Mouse (Mus musculus) embryonic facial prominence, embryonic 11.5 days (tissue): ENCODE measurements around the gene Rbm15b. TPM values are rescaled to one million over a fixed set of nuclear protein-coding genes. Genes with fewer than 3 reads are reported as not detected.

Experiments used
- ATAC-seq: fragments of 200-750 bp; cut with Nextera tagmentation; replicated peaks from 2 replicates; pipeline ENCODE4 v1.8.0; 2017; ENCODE audit warnings: low read depth; ENCODE audit not compliant: insufficient number of reproducible peaks, low FRiP score, low TSS enrichment
- DNase-seq: peaks from one replicate; pipeline ENCODE4 v3.0.0-alpha.2; 2015; ENCODE audit warnings: low spot score
- H3K27ac ChIP-seq: fragments of 300-500 bp; sonication (generic); replicated peaks from 2 replicates; pipeline ENCODE4 v1.5.1; 2014; ENCODE audit warnings: mild to moderate bottlenecking, low read depth, low read length, control low read depth
- H3K27me3 ChIP-seq: fragments of 300-500 bp; sonication (generic); 2 replicates; pipeline ENCODE4 v1.6.1; 2014; ENCODE audit warnings: mild to moderate bottlenecking, low read length, moderate library complexity, mixed read lengths; ENCODE audit not compliant: control insufficient read depth, insufficient read depth
- H3K36me3 ChIP-seq: fragments of 300-500 bp; sonication (generic); replicated peaks from 2 replicates; pipeline ENCODE4 v1.6.1; 2014; ENCODE audit warnings: low read depth, mild to moderate bottlenecking, low read length, moderate library complexity, mixed read lengths; ENCODE audit not compliant: control insufficient read depth, insufficient read depth
- H3K4me1 ChIP-seq: fragments of 300-500 bp; sonication (generic); 2 replicates; pipeline ENCODE4 v1.6.1; 2014; ENCODE audit warnings: low read length, mixed read lengths; ENCODE audit not compliant: control insufficient read depth, insufficient read depth
- H3K4me2 ChIP-seq: fragments of 300-500 bp; sonication (generic); 2 replicates; pipeline ENCODE4 v1.6.1; 2014; ENCODE audit warnings: low read depth, mild to moderate bottlenecking, control low read depth, low read length, moderate library complexity
- H3K4me3 ChIP-seq: fragments of 300-500 bp; sonication (generic); 2 replicates; pipeline ENCODE4 v1.5.1; 2014; ENCODE audit warnings: low read depth, low read length, control low read depth
- H3K9ac ChIP-seq: fragments of 300-500 bp; sonication (generic); replicated peaks from 2 replicates; pipeline ENCODE4 v1.6.1; 2014; ENCODE audit warnings: mild to moderate bottlenecking, control low read depth, low read length
- H3K9me3 ChIP-seq: fragments of 300-500 bp; sonication (generic); replicated peaks from 2 replicates; pipeline ENCODE4 v1.6.1; 2016; ENCODE audit warnings: mild to moderate bottlenecking, low read length, inconsistent platforms, mixed read lengths; ENCODE audit not compliant: control insufficient read depth
- WGBS: fragments of 180-500 bp; shearing (Covaris S2); extraction: QIAGEN DNeasy Blood & Tissue Kit; methylation state at CpG from one replicate; pipeline ENCODE4 v1.1.7; 2014; 5-methylcytosine and 5-hydroxymethylcytosine counted together
- polyA plus RNA-seq: library from polyadenylated mRNA; unstranded; fragments of >200 nt; fragmentation: Nextera tagmentation; extraction: Ambion mirVana; gene quantifications from 2 replicates; pipeline ENCODE4 v1.2.1, GENCODE M21; 2014

The Rbm15b gene
- polyA plus RNA-seq, 1 experiment from 2014 or later: 23.2 TPM

- H3K27ac ChIP-seq: no peak overlapping the region
- no peaks in the 10 kb centered on the region for H3K4me1 ChIP-seq
- no peaks in the 10 kb centered on the region for H3K9me3 ChIP-seq
- H3K27me3 ChIP-seq: no peaks in the 10 kb centered on the region
- ATAC-seq: no peak
- 100% methylated on average over 1 of the region's 1 CpGs for WGBS
- H3K9ac ChIP-seq: no peak overlapping the region
- H3K36me3 ChIP-seq: peaks cover 3% of the 10 kb centered on the region
- DNase-seq: no peak
- H3K4me2 ChIP-seq: no peak overlapping the region
- H3K4me3 ChIP-seq: no peak overlapping the region
These were observed 46.7 kb downstream of the Rbm15b start for GRCm38 (mm10) chr9:106840569-106840968.

Other genes with a start within 250 kb of the Rbm15b start
- gene Grm2, start 231.3 kb downstream of the Rbm15b start, polyA plus RNA-seq: 3.6 TPM in 2 replicates
- gene Tex264, start 201.5 kb downstream of the Rbm15b start, polyA plus RNA-seq: 32.1 and 32.4 TPM in 2 replicates
- 5.2 and 5.8 TPM in 2 replicates for gene Rad54l2, start 98.2 kb downstream of the Rbm15b start, polyA plus RNA-seq
- gene Dcaf1, start 65.6 kb downstream of the Rbm15b start, polyA plus RNA-seq: 25.9 and 27.9 TPM in 2 replicates
- gene Manf, start 4.6 kb upstream of the Rbm15b start, polyA plus RNA-seq: 304 and 321 TPM in 2 replicates